Mouse (Mus musculus): ENCODE data around the gene Alb.

Alb gene

GRCm38 (mm10) chr5:90494308-90494707 lies 33.6 kb downstream of the Alb start:
- DNase-seq (ENCODE audit: low read depth), result no peak

DNA sequence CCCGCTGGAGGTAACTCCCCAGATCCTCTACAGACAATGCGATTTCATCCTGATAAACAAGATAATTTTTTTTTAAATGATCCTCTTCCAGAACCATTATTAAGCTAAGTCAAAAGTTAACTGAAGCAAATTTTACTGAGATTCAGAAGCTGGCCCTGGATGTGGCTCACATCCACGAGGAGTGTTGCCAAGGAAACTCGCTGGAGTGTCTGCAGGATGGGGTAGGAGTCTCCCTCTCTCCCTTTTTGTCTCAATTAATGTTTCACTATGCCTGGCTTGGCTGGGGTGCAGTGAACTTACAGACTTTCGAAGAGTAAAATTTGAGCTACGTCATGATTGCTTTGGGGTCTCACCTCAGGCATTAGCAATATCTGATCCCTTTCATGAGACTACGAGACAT lies 38.8 kb downstream of the Alb start:
- DNase-seq (ENCODE audit: low read depth), result no peak

DNA sequence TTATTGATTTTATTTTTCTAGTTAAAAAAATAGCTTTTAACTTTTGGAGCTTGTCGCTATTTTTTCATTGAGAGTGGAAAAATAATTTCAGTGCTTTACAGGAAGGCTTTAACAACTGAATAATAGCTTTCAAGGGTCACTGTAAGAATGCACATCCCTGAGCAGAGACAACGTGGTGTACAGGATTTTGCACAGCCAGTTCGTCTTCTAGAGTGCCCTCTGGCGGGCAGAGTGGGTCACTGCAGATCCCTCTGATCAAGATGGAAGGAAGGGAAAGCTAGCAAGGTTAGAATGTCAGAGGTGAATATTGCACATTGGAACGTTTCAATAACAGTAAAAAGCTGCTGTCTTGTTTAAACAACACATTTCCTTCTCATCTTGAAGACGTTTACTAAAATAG lies 40.0 kb downstream of the Alb start:
- DNase-seq (ENCODE audit: low read depth), result peak; percentile 31

DNA sequence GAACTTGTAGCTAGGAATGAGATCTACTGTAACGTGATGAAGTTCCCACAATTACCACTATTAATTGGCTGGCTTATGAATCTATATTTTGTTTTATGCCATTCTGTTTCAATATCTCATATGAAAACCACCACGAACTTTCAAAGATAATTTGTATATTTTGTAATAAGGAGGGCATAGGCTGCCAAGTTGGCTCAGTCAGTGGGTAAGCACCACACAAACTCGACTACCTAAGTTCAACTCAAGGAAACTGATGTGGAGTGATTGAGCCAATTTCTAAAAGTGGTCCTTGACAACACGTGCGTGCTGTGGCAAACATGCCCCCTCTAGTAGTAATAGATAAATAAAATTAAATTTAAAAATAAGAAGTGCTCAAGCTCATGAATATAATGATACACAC lies 41.1 kb downstream of the Alb start:
- no peak for DNase-seq (ENCODE audit: low read depth)

DNA sequence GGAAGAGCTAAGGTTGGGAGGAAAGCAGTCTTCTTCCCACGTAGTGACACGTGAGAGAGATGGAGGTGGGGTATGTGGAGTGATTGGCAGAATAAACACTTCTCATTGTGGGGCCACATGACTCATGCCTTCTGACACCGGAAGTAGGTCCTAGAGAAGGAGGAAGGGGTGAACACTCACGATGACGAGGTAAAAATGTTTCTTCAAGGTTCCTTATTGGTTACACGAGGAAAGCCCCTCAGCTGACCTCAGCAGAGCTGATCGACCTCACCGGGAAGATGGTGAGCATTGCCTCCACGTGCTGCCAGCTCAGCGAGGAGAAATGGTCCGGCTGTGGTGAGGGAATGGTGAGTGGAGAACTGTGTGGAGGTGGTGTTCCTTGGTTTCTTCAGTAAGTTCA lies 44.0 kb downstream of the Alb start:
- DNase-seq (ENCODE audit: low read depth), result no peak

DNA sequence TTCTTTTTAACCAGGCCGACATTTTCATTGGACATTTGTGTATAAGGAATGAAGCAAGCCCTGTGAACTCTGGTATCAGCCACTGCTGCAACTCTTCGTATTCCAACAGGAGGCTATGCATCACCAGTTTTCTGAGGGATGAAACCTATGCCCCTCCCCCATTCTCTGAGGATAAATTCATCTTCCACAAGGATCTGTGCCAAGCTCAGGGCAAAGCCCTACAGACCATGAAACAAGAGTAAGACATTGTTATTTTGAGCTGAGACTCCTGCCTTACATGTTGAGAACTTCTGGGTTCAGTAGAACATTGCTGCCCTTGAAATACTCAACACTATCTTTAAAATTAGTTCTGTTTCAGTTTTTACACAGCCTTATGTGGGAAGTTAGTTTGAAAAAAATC lies 45.8 kb downstream of the Alb start:
- DNase-seq (ENCODE audit: low read depth), result no peak

DNA sequence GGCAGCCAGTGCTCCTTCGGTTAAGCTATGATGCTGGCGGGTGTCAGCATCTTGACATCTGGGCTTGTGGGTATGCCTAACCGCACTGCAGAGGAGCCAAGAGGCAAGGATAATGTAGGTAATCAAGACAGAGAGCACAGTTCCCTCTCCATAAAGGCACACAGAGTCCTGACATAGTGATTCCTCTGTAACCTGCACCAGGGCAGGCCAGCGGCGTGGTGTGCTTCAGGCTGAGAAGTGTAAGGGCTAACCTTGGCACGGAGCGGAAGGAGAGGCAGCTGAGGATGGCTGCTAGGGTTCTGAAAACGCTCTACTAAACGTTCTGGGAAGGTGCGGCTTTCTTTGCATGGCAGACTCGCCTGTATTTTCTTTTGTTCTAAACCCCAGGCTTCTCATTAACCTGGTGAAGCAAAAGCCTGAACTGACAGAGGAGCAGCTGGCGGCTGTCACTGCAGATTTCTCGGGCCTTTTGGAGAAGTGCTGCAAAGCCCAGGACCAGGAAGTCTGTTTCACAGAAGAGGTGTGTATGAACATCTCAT lies 46.8 kb downstream of the Alb start:
- no peak for DNase-seq (ENCODE audit: low read depth)

GRCm38 (mm10) chr5:90509828-90510592 lies 49.3 kb downstream of the Alb start:
- DNase-seq (ENCODE audit: low read depth), result no peak

GRCm38 (mm10) chr5:90512288-90512955 lies 51.7 kb downstream of the Alb start:
- no peak for DNase-seq (ENCODE audit: low read depth)

- no peak for DNase-seq (ENCODE audit: low read depth)
These were observed 54.9 kb downstream of the Alb start for GRCm38 (mm10) chr5:90515561-90515960.

DNA sequence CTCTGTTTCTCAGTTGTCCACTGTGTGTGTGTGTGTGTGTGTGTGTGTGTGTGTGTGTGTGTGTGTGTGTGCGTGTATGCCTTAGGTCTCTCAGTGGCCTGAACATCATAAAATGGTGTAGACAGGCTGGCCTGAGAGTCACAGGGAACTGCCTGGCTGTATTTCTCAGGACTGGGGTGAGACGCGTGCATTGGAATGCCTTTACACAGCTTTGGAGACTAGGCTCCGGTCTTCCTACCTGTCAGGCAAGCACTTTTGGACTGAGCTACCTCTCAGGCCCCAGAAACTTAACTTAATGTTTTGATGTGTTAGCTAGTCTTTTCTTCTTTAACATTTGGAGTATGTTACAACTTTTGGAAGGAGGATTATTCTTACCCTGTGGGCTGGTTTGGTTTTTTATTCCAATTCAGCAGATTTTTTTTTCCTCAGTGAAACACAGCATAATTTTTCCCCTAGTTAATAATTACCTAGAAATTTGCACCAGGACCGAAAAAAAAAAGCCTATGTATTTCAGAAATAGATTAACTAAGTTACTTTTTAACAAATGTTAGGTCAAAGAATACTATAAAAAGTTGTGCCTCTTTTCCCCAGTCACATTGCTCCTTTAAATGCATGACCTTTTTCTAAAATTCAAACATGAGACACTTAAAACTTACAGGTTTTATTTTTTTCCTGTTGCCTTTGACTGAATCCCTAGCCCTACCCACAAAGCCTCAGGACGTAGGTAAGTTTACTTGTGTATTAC lies 57.8 kb downstream of the Alb start, which contains the start of gene Afm:
Gene Afm, plus strand, starts transcription at position 577 of the 745 bp plus-strand sequence.
- DNase-seq (ENCODE audit: low read depth), result no peak
